Mouse (Mus musculus) left cerebral cortex, adult 2 months (tissue): ENCODE data around the gene H1foo. TPM values are rescaled to one million over a fixed set of nuclear protein-coding genes. Genes with fewer than 3 reads are reported as not detected.
A peak's percentile ranks its signal among the peaks of the same experiment; 100 is the strongest.

Experiments
- DNase-seq, 2 experiments: peaks; one replicate each; pipeline ENCODE4 v3.0.0; 2021 to 2022; ENCODE audit warnings: low spot score in 2 of 2, mixed read lengths in 1 of 2; ENCODE audit errors: extremely low spot score in 1 of 2
- H3K27ac ChIP-seq: fragments of 200-600 bp; 2 replicates; pipeline ENCODE4 v1.8.1; 2022
- H3K4me3 ChIP-seq: fragments of 200-600 bp; 2 replicates; pipeline ENCODE4 v1.8.1; 2022
- CTCF ChIP-seq: fragments of 200-600 bp; IDR thresholded peaks from 2 replicates; pipeline ENCODE4 v1.8.1; 2022; ENCODE audit warnings: antibody characterized with exemption, mild to moderate bottlenecking, moderate library complexity
- intact Hi-C: fragments of 180-260 bp; cut with DNase I; formaldehyde crosslinking; loops from one replicate; pipeline ENCODE4 v1.15.1; 2025
- total RNA-seq, 2 experiments: library from RNA; stranded (reverse); gene quantifications; 2 replicates each; pipeline ENCODE4 v1.2.3; 2021

Gene H1foo
- total RNA-seq, 2 experiments from 2014 or later, result not detected

GRCm38 (mm10) chr6:115967291-115967880 lies 22.6 kb downstream of the H1foo start:
- Histone ChIP-seq H3K4me3 (no peak overlapping the region), H3K27ac (no peak overlapping the region)
- TF ChIP-seq CTCF, result no peak
- no peak for DNase-seq
- intact Hi-C loops, result loop anchor here (2.0 kb wide), 1 partner anchor 53 kb away; no protein-coding TSS in a partner anchor

DNA sequence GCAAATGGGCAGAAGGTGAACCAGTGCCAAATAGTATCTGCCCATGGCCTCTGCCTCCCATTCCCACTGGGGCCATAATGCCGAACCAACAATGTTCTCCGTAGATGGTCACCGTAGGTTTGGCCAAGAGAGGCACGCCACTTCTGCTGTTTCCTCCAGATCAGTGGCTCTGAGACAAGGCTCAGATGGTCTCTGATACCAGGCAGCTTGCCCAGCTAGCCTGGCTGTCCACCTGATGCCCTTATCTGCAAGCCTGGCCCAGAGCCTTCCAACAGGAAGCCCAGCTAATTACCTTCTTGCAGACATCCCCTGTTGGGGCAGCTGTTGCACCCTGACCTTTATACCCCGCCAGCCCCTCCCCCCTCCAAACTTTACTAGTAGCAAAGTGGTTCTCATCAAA lies 23.3 kb downstream of the H1foo start:
- Histone ChIP-seq H3K4me3 (no peak overlapping the region), H3K27ac (no peak overlapping the region)

GRCm38 (mm10) chr6:115968700-115969099 lies 24.0 kb downstream of the H1foo start:
- H3K4me3 ChIP-seq, result no peak overlapping the region
- DNase-seq, result no peak
- H3K27ac ChIP-seq, result no peak overlapping the region
- TF ChIP-seq CTCF, result no peak
- intact Hi-C loops, result no loop called here

More for the DNA sequence above, 23.3 kb downstream of the H1foo start:
- no peak for DNase-seq
- no peak for TF ChIP-seq CTCF
- intact Hi-C loops, result no loop called here

DNA sequence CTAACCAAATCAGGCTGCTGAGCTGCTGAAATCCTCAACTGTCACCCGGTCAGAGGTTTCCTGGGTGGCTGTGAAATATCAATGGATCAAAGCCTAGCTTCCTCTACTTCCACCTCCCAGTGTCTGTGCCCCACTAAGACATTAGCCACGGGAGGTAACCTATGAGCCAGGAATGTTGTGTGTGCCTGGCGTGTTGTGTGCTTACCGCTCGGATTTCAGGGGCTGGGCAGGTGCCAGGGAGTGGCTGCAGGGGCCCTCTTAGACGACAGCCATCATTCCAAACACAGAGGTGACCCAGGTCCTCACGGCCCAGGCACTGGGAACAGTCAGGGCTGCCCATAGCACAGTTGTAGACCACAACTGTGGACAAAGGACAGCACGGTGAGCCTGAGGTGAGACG lies 24.4 kb downstream of the H1foo start:
- no peak overlapping the region for H3K27ac ChIP-seq
- intact Hi-C loops, result no loop called here
- H3K4me3 ChIP-seq, result no peak overlapping the region
- no peak for DNase-seq
- TF ChIP-seq CTCF, result no peak

- no peak for DNase-seq
- H3K4me3 ChIP-seq, result no peak overlapping the region
- no peak for TF ChIP-seq CTCF
- H3K27ac ChIP-seq, result no peak overlapping the region
- intact Hi-C loops, result no loop called here
Observed at GRCm38 (mm10) chr6:115969952-115970351, 25.2 kb downstream of the H1foo start.

DNA sequence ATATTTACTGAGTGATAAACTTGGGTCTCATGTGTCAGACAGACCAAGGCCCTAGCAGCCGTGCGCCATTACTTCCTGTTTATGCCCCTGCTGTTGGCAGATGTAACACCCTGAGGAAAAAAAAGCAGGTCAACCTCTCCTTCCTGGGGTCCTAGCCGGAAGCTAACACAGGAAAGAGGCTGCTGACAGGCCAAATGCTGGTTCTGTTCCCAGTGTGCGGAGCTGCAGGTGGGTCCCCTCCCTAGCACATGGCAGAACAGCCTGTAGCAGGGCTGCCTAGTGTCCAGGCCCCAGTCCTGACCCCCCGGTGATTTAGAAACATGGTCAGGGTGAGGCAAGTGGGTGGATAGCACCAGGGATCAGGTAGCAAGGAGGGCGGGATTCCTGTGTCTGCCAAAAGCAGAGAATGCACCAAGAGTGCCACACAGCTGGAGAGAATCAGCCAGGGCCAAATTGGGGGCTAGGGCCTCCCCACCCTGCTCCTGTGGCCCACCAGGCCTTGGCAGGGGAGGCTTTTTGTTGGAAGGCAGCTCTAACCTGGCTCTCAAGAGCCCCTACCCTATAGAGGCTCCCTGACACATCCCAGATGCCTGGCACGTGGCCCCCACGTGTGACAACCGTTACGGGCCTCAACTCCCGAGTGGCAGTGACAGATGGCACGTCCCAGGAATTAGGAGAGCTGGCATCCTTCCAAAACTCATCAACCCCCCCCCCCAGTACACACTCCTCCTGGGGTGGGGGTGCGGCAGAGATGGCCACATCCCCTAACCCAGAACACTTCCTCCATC lies 26.7 kb downstream of the H1foo start:
- no peak overlapping the region for H3K4me3 ChIP-seq
- H3K27ac ChIP-seq, result peak overlapping the region; percentile 16; the same call in 1 of the 2 replicates
- TF ChIP-seq CTCF, result no peak
- intact Hi-C loops, result no loop called here
- no peak for DNase-seq

- Histone ChIP-seq H3K4me3 (no peak overlapping the region), H3K27ac (peak overlapping the region; percentile 16; the same call in 1 of the 2 replicates)
- no peak for TF ChIP-seq CTCF
- DNase-seq, result no peak
- intact Hi-C loops, result no loop called here
Observed at GRCm38 (mm10) chr6:115972083-115972764, 27.5 kb downstream of the H1foo start.

DNA sequence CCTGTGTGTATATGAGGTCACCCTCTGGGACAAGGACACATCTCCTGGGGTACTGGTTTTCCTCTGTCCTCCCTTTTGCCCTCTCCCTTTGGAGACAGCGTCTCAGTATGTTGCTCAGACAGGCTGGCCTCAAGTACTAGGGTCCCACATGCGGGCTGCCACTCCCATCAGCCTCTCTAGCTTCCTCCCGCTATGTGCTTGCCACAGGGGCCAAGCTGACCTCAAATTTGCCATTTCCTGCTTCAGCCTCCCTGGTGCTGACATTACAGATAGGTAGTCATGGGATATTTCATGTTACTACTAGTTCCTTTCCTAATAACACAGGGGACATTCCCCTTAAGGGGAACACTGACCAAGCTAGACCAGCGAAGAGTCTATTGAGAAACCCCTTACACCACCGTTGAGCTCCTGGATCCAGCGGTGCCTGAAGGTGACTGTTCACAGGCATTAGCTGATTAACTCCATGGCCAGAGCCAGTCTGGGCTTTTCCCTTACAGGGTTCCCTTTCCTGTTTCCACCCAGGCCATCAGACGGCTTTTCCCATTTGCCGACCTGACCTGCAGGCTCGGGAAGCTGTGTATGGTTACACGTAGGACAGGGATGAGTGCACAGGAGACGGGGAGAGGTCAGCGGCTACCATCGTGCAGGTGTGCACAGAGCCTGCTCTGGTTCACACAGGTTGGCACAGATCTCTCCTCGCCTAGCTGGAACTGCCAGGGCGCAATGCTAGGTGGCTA lies 28.6 kb downstream of the H1foo start:
- intact Hi-C loops, result no loop called here
- no peak overlapping the region for H3K27ac ChIP-seq
- no peak for DNase-seq
- no peak for TF ChIP-seq CTCF
- H3K4me3 ChIP-seq, result no peak overlapping the region

DNA sequence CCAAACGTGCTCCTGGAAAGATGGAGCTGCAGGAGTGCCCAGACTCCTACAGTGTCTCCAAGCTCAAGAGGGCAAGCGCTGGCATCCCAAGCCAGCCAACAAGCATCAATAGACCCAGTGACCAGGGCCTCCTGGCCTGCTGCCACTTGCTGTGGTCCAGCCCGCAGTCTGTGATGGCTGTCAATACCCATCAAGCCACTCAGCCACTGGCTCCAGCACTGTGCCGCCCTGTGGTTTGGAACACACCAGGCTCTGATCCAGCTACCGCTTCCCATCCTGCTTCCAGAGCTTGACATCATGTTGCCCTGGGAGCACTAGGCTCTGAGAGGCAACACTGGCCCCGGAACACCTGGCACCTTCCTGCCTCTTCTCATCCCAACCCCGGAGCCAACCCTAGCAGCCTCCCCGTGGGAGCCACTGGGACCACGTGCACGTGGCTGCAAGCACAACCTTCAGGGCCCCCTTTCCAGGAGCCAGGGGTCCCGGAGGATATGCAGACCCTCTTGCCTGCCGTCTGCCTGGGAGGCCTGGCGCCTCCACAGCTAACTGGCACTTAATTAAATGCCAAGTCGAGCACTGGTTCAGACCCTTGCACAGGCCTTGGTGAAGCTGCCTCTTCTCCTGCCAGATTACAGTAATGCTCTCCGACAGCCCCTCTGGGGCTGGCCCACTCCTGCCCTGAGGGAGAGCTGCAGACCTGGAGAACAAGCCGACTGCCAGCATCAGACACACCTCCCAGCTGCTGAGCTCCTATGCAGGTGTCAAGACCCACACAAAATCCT lies 29.3 kb downstream of the H1foo start:
- Histone ChIP-seq H3K4me3 (no peak overlapping the region), H3K27ac (no peak overlapping the region)
- TF ChIP-seq CTCF, result no peak
- intact Hi-C loops, result no loop called here
- DNase-seq, result no peak

DNA sequence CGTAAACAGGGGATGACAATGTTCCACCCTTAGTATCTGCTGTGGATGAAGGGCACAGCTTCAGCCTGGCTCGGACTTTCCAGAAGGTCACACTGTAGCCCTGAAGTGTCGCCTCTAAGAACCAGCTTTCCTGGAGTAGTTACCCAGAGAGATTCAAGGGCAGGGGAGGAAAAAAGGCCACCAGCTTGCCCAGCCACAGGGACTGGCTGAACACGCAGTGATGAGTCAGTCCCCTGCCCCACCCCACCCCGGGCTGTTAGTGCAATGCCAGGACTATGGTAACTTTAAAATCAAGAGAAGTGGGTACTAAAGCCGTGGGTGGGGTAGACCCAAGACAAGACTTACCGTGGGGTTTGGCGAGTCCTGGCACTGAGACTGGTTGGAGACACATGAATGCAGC lies 30.9 kb downstream of the H1foo start:
- Histone ChIP-seq H3K27ac (no peak overlapping the region), H3K4me3 (no peak overlapping the region)
- DNase-seq, result no peak
- TF ChIP-seq CTCF, result no peak
- intact Hi-C loops, result no loop called here

DNA sequence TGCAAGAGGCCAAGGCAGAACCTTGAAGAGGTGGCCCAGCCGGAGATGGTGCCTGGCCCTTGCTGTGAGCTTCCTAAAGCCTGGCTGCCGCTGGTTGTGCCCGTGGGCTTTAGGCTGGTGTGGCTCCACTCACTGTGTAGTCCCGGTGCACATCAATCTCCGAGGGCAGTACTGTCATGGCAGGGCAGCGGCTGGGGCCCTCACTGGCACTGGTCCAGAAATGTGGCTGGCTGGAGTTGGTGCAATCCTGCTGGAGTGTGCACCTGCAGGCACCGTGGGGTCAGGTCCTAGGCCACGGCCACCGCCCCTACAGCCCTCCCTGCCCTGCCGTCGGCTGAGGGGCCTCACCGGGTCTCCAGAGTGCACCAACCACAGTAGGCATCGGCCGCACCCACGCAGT lies 33.1 kb downstream of the H1foo start:
- Histone ChIP-seq H3K4me3 (no peak overlapping the region), H3K27ac (no peak overlapping the region)
- TF ChIP-seq CTCF, result no peak
- no peak for DNase-seq
- intact Hi-C loops, result no loop called here
